Mouse (Mus musculus) NIH3T3 (cell line): ENCODE measurements at regions not wholly inside any gene's neighbourhood (a gene's known extent, or its start where the extent isn't known, plus 50 kb on each side); places are given as distances from the start of the nearest gene placed in this dataset.

Experiments
- DNase-seq: peaks from one replicate; pipeline ENCODE4 v3.0.0-alpha.2; 2012; ENCODE audit warnings: low read depth

DNA sequence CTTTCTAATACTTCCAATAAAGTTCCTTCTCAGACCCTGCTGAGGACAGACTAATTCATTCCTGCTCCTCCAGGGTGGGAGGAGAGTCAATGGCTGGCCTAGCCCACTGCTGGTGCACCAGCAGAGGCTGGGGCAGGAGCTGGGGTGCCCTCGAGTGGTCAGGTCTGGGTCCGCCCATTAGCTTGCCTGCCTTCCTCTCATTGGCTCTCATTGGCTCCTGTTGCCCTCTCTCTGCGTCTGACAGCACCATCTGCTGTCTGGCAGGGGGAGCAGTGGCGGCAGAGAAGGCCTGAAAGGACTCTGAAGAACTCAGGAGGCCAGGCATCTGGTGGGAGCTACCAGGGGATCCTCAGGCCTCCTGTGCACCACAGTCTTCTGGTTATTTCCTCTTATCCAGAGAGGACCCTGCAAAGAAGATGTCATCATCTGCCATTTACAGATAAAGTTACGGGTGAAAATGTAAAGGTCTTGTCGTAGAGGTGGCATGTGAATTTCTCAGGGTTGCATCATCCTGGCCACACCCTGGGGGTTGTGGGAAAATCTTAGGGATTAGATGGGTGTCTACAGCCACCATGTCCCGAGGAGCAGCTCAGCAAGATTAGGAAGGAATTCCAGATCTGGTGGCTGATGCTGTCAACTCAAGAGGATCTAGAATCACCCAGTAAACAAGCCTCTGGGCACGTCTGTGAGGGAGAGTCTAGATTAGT lies 66.6 kb upstream of the Gli2 start:
- no peak for DNase-seq

DNA sequence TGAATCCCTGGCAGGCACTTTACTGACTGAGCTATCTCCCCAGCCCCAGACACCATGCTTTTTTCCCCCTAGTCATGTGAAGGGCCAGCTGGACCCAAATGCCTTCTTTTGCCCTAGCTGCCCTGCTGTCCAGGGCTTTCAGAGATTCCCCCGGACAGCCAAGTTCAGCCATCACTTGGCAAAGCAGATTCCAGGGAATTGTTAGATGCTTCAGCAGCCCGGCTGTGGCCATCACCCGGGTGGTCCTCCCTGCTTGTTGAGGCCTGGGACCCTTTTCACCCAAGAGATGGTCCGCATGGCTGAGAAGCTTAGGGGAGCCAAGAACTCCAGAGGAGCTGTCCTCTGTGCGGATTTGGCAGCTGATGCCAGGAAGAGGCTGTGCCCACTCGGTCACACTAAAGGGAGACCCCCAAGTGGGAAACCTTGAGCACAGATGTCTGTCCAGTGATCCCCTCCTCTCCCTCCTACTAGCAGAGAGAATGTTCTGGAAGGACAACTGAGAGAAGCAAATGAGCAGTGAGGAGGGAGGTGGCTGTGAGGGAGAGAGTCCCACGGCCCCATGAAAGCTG lies 61.8 kb upstream of the Gli2 start:
- no peak for DNase-seq

DNA sequence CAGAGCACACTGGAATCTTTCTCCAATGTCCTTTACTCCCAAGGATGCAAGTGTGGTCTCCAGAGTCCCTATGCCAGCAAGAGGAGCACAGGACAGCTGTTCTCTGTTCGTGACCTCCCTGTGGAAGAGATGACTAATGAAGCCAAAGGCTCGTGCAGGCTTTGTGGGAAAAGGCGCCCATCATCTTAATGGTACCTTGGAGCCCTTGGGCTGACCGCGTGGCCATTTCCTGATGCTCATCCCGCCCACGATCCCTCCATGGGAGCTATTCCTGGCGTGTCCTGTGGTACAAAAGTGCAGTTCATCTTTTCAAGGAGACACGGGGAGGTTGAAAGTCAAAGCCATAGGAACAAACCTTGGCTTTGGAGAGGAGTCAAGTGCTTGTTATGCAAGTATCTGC lies 55.2 kb upstream of the Gli2 start:
- no peak for DNase-seq

DNA sequence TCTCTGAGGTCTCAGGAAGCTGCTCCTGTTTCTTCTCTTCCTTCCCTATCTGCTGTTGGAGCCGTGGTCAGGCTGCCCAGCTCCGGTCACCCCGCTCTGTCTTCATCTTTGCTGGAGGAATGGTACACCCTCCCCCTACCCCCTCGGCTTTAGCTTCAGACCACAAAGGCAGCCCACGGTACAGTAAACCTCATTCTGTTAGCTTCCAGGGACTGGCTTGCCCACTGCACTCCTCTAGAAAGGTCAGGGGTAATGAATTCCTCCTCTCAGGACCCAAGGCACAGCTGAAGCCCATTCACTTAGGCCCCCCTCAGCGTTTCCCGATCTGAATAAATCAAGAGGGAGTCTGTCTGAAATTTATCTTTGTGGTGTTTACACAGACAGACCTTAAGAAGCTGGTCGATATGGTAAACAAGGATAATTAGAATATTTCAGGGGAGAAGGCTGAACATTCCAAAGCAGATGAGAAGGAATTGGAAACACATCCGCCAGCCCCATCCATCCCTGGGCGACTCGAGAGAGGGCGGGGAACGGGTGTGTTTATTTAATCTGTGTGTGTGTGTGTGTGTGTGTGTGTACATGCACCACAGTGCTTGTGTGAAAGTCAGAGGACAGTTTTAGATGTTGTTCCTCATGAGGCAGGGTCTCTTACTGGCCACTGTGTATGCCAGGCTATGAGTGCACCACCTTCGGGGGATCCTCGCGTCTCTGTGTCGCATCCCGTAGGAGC lies 53.0 kb upstream of the Gli2 start:
- no peak for DNase-seq
